9 mouse cellular contexts compared by ENCODE assay signal in genomic region chr5:118606636-118607035, GRCm38 (mm10). TPM values are rescaled to one million over a fixed set of nuclear protein-coding genes. Genes with fewer than 3 reads are reported as not detected.
DNase-seq lines count a peak whose midpoint lies in the region; ATAC-seq and TF ChIP-seq lines count a peak whose summit lies in the region.
"Had no signal": no experiment of that assay in that cellular context is flagged by ENCODE, and none has a peak within 500 bp of the region (broad histone marks: within the 10 kb centered on the region; RNA-seq: fewer than 3 reads in every experiment).

No protein-coding gene starts in this region.

- TF ChIP-seq CTCF in C2C12 (IDR thresholded peaks at IDR 0.05; ENCODE audit: control insufficient read depth, insufficient read depth, insufficient read length) = no peak
- TF ChIP-seq CTCF in liver, embryonic 14.5 days (IDR thresholded peaks at IDR 0.05; ENCODE audit: low read depth) = no peak

- peak overlapping the region; percentile 10; the same call in 1 of the 2 replicates for H3K27ac ChIP-seq in hindbrain, embryonic 13.5 days
- no peak overlapping the region for H3K27ac ChIP-seq in hindbrain, embryonic 12.5 days
- H3K27ac ChIP-seq in liver, embryonic 14.5 days = no peak overlapping the region
- H3K27ac ChIP-seq: heart, embryonic 15.5 days had no signal

- peak; percentile 81 to 89 for DNase-seq in cerebellum, postnatal 10 days
- DNase-seq in liver, embryonic 14.5 days (ENCODE audit: low read depth in 3 of 3, low spot score in 3 of 3) = no peak
- DNase-seq in thymus, postnatal 14 days = no peak
- DNase-seq in gastrocnemius, adult 8-10 months (ENCODE audit: low spot score in 2 of 2) = no peak

- no peak for TF ChIP-seq EP300 in liver, embryonic 14.5 days (IDR thresholded peaks at IDR 0.05; ENCODE audit: low read depth)

- no peak for ATAC-seq in hindbrain, embryonic 13.5 days (ENCODE audit: low FRiP score)
- no peak; the same call in 1 of the 2 replicates for ATAC-seq in hindbrain, embryonic 12.5 days (ENCODE audit: low FRiP score)
- ATAC-seq in liver, embryonic 14.5 days (ENCODE audit: insufficient read depth) = peak; percentile 49; the same call in 1 of the 2 replicates
- ATAC-seq in erythroblast, adult 5-6 weeks (replicated peaks; ENCODE audit: low FRiP score, poor library complexity, severe bottlenecking) = no peak; the same call in 1 of the 2 replicates

- peak overlapping the region; percentile 10 for H3ac ChIP-seq in C2C12 (ENCODE audit: control insufficient read depth, insufficient read length, low read depth)

- H3K4me1 ChIP-seq in hindbrain, embryonic 13.5 days (replicated peaks) = peaks cover 71% of the 10 kb centered on the region
- H3K4me1 ChIP-seq in hindbrain, embryonic 12.5 days = peaks cover 45% of the 10 kb centered on the region
- H3K4me1 ChIP-seq in liver, embryonic 14.5 days (replicated peaks; ENCODE audit: control insufficient read depth in 2 of 2, insufficient read depth in 2 of 2, low read length in 1 of 2) = peaks cover 0 to 10% of the 10 kb centered on the region in 2 experiments; a peak in 2 of 4 replicates

- no peaks in the 10 kb centered on the region for H3K27me3 ChIP-seq in hindbrain, embryonic 13.5 days
- H3K27me3 ChIP-seq in hindbrain, embryonic 12.5 days = no peaks in the 10 kb centered on the region
- H3K27me3 ChIP-seq in C2C12 (ENCODE audit: control insufficient read depth, insufficient read depth, insufficient read length) = no peaks in the 10 kb centered on the region
- H3K27me3 ChIP-seq in liver, embryonic 14.5 days (ENCODE audit: control insufficient read depth, insufficient read depth, low read length) = no peaks in the 10 kb centered on the region
- H3K27me3 ChIP-seq: heart, embryonic 15.5 days had no signal

- no peaks in the 10 kb centered on the region for H3K36me3 ChIP-seq in hindbrain, embryonic 13.5 days
- H3K36me3 ChIP-seq in hindbrain, embryonic 12.5 days = no peaks in the 10 kb centered on the region
- no peaks in the 10 kb centered on the region for H3K36me3 ChIP-seq in C2C12 (ENCODE audit: control insufficient read depth, insufficient read depth)
- H3K36me3 ChIP-seq in liver, embryonic 14.5 days (replicated peaks; ENCODE audit: control insufficient read depth, insufficient read depth, low read depth) = no peaks in the 10 kb centered on the region
- H3K36me3 ChIP-seq: heart, embryonic 15.5 days had no signal

- no peak overlapping the region for H3K4me3 ChIP-seq in hindbrain, embryonic 13.5 days
- no peak overlapping the region for H3K4me3 ChIP-seq in hindbrain, embryonic 12.5 days
- no peak overlapping the region for H3K4me3 ChIP-seq in C2C12 (ENCODE audit: insufficient read depth, poor library complexity, severe bottlenecking)
- H3K4me3 ChIP-seq in liver, embryonic 14.5 days (ENCODE audit: insufficient read depth in 1 of 2, low read depth in 2 of 2, low read length in 2 of 2) = no peak overlapping the region
- H3K4me3 ChIP-seq: heart, embryonic 15.5 days had no signal

- H3K79me2 ChIP-seq in C2C12 (ENCODE audit: control insufficient read depth, insufficient read depth) = peaks cover 98% of the 10 kb centered on the region

- peaks cover 29% of the 10 kb centered on the region for H3K79me3 ChIP-seq in C2C12 (ENCODE audit: low read depth)

- no peaks in the 10 kb centered on the region for H3K9me3 ChIP-seq in hindbrain, embryonic 13.5 days
- H3K9me3 ChIP-seq in hindbrain, embryonic 12.5 days (replicated peaks) = no peaks in the 10 kb centered on the region
- no peaks in the 10 kb centered on the region for H3K9me3 ChIP-seq in liver, embryonic 14.5 days (ENCODE audit: control insufficient read depth, low read length)
- H3K9me3 ChIP-seq: heart, embryonic 15.5 days had no signal

- WGBS in hindbrain, embryonic 13.5 days = 82% methylated on average over 13 of the region's 13 CpGs
- 79% methylated on average over 13 of the region's 13 CpGs for WGBS in hindbrain, embryonic 12.5 days
- WGBS in liver, embryonic 14.5 days (ENCODE audit: insufficient replicate concordance) = 59% methylated on average over 13 of the region's 13 CpGs

- H3K9ac ChIP-seq in hindbrain, embryonic 13.5 days = no peak overlapping the region
- no peak overlapping the region for H3K9ac ChIP-seq in hindbrain, embryonic 12.5 days
- no peak overlapping the region for H3K9ac ChIP-seq in liver, embryonic 14.5 days (replicated peaks)
- H3K9ac ChIP-seq: heart, embryonic 15.5 days had no signal

- H3K4me2 ChIP-seq in hindbrain, embryonic 13.5 days = no peak overlapping the region
- no peak overlapping the region for H3K4me2 ChIP-seq in hindbrain, embryonic 12.5 days (replicated peaks)
- no peak overlapping the region for H3K4me2 ChIP-seq in liver, embryonic 14.5 days (ENCODE audit: low read depth)
- H3K4me2 ChIP-seq: heart, embryonic 15.5 days had no signal

TF ChIP-seq in C2C12, 6 proteins besides CTCF, POLR2A, EP300 and RAD21:
- TF ChIP-seq CEBPB (IDR thresholded peaks at IDR 0.05; ENCODE audit: low read depth) = no peak
- no peak for TF ChIP-seq FOSL1 (IDR thresholded peaks at IDR 0.05; ENCODE audit: insufficient read depth, low read length, poor library complexity, severe bottlenecking)
- no peak for TF ChIP-seq USF1 (IDR thresholded peaks at IDR 0.05; ENCODE audit: low read depth)
- TF ChIP-seq MAX (IDR thresholded peaks at IDR 0.05) = no peak
- TF ChIP-seq MYOG (IDR thresholded peaks at IDR 0.05; ENCODE audit: control insufficient read depth, extremely low read depth, insufficient read length) = no peak
- TF ChIP-seq MYOD1 (IDR thresholded peaks at IDR 0.05; ENCODE audit: control insufficient read depth, insufficient read length, low read depth) = no peak

RNA-seq across cellular contexts. Expression of gene Med13l, which starts 46.2 kb away (rescaled TPM):
- 15.3 and 16.3 TPM in 2 replicates for polyA plus RNA-seq in hindbrain, embryonic 13.5 days (2015; fragmentation: Nextera tagmentation; extraction: Ambion mirVana)
- polyA plus RNA-seq in hindbrain, embryonic 12.5 days (2016; fragmentation: Nextera tagmentation; extraction: Ambion mirVana) = 18.1 and 18.7 TPM in 2 replicates
- polyA plus RNA-seq in C2C12 (2012; fragmentation: generic; extraction: Trizol) = 6.7 TPM
- 6.4 and 7.1 TPM in 2 replicates for polyA plus RNA-seq in liver, embryonic 14.5 days (2012; rRNA removed)
- 9.9 and 10.7 TPM in 2 replicates for polyA plus RNA-seq in liver, embryonic 14.5 days (2014; fragmentation: Nextera tagmentation; extraction: Ambion mirVana)
- 49.2 and 56.6 TPM in 2 replicates for total RNA-seq in erythroblast, adult 5-6 weeks (2015; ENCODE audit: low replicate concordance)
- 82.2 and 99.3 TPM in 2 replicates for total RNA-seq in erythroblast, adult 5-6 weeks (2017; ENCODE audit: low replicate concordance)
- 10 to 100 TPM; 24.6 to 32.4 (median 26.1) TPM for total RNA-seq in gastrocnemius, adult 8-10 months (2022)

Comparison
In these comparisons a context has a peak if more than half of its experiments do, and no peak if none do; other contexts are left out.
1. DNase-seq: peak in cerebellum, postnatal 10 days (2 of 2); none in liver, embryonic 14.5 days (0 of 3), thymus, postnatal 14 days (single experiment) and gastrocnemius, adult 8-10 months (0 of 2).